ENCODE assay signal across 25 mouse cellular contexts in genomic region chr16:34401216-34401615, GRCm38 (mm10).
"Had no signal": no experiment of that assay in that cellular context is flagged by ENCODE, and none has a peak within 500 bp of the region (broad histone marks: within the 10 kb centered on the region; RNA-seq: fewer than 3 reads in every experiment).

No protein-coding gene starts in this region.

- H3K9me3 ChIP-seq: heart, embryonic 12.5 days; heart, embryonic 13.5 days; heart, embryonic 15.5 days; hindbrain, embryonic 10.5 days; hindbrain, embryonic 12.5 days; hindbrain, embryonic 13.5 days; hindbrain, embryonic 15.5 days; intestine, embryonic 15.5 days; kidney, embryonic 15.5 days had no signal

- DNase-seq: heart, postnatal 4 days; kidney, adult 11 months; kidney, adult 18-20 months; kidney, adult 2 months; kidney, adult 8-10 months; kidney, adult 9 months; kidney, postnatal 10 days; kidney, postnatal 14 days; kidney, postnatal 25 days; kidney, postnatal 36 days; kidney, postnatal 4 days; layer of hippocampus, adult 9-11 months had no signal

- H3K27me3 ChIP-seq: heart, embryonic 12.5 days; heart, embryonic 13.5 days; heart, embryonic 15.5 days; hindbrain, embryonic 12.5 days; hindbrain, embryonic 13.5 days; hindbrain, embryonic 15.5 days; intestine, embryonic 15.5 days; kidney, embryonic 15.5 days had no signal

- H3K4me1 ChIP-seq: intestine, embryonic 15.5 days had no signal

- H3K36me3 ChIP-seq: heart, embryonic 12.5 days; heart, embryonic 13.5 days; heart, embryonic 15.5 days; hindbrain, embryonic 10.5 days; hindbrain, embryonic 12.5 days; hindbrain, embryonic 13.5 days; hindbrain, embryonic 15.5 days; intestine, embryonic 15.5 days; kidney, embryonic 15.5 days had no signal

- H3K4me3 ChIP-seq: heart, embryonic 12.5 days; heart, embryonic 13.5 days; heart, embryonic 15.5 days; hindbrain, embryonic 10.5 days; hindbrain, embryonic 12.5 days; hindbrain, embryonic 13.5 days; hindbrain, embryonic 15.5 days; intestine, embryonic 15.5 days; kidney, embryonic 15.5 days; left cerebral cortex, adult 2 months had no signal

- H3K27ac ChIP-seq: heart, embryonic 13.5 days; heart, embryonic 15.5 days; hindbrain, embryonic 10.5 days; hindbrain, embryonic 12.5 days; hindbrain, embryonic 13.5 days; hindbrain, embryonic 14.5 days; hindbrain, embryonic 15.5 days; hindbrain, postnatal 0 days; intestine, embryonic 15.5 days; kidney, embryonic 15.5 days; kidney, postnatal 0 days; left cerebral cortex, adult 2 months had no signal
